Mouse (Mus musculus): ENCODE data around the gene 3110021N24Rik.

The 3110021N24Rik gene

DNA sequence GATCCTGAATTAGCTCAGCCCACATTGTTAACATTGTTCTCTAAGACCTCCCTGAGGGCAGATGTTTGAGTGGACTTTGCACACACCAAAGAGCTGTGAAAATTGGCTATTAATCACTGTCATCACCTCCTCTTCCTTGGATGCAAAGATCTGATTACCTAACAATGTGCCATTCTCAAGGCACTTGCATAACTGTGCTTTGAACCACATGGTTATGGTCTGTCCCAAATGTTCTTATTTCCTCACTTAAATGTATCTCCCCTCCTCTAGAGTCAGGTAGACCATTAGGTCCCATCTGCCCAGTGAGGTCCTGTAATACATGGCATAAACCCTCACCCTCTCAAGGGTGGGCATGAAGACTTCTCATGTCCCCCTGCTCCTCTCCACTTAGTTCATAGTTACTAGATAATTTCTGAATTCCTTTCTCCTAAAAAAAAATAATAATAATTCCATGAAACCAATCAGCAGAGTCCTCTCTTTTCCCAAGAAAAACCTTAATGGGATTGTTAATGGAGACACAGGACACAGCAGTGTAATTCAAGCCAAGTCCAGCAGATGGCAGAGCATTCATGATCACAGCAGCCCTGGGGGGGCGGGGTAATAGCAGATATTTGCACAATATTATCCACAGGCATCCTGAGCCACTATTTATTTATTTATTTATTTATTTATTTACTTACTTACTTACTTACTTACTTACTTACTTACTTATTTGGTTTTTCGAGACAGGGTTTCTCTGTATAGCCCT, 78.8 kb downstream of the 3110021N24Rik start:
- DNase-seq = peak; percentile 80

DNA sequence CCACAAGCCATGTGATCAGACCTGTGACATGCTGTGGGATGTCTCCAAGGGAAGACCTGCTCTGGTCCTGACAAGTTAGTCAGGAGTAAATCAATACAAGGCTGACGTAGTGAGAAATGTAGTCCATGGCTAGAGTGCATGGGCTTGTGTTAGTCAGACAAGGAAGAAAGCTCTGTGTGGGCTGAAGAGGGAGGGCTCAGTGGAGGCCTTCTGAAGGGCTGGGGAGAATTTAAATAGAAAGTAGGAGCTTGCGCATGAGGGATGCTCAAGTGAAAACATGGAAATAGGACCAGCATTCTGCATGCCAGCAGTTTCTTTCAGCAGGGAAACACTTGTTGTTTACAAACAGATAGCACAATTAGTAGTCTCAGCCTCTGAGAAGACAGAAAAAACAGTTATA, 84.1 kb downstream of the 3110021N24Rik start:
- DNase-seq = no peak

DNA sequence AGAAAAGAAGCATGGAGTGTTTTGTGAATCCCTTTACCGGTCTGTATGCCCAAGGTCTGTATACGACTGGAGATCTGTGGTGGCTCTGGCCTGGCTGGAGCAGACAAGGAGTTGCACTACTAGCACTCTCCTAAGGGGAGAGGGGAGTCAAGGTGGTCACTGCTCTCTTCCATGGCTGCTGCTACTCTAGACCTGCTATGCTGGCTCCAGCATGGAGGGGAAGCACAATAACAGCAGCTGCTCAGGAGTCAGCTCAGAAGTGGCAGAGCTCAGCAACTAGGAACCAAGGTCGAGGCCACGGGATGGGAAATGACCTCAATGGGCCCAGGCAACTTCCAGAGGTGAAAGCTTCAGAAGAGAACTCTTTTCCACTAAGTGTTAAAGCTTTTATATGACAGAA, 91.7 kb downstream of the 3110021N24Rik start:
- no peak for DNase-seq

DNA sequence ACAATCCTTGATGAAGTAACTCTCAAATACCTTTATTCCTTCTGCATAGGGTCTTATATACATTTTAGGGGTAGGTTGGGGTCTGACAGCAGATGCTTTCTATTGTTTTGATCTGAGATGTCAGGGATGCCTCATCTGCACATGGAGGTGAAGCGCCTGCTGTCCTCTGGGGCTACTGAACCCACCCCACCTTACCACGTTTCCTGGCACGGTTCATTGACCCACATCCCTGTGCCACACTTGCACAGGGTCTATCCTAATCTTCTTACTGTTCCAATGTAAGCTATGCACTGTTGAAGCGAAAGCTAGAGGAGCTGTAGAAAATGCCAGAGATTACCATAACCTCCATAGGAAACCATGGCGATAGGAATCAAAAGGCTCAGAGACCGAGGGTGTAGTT, 92.1 kb downstream of the 3110021N24Rik start:
- no peak for DNase-seq

DNA sequence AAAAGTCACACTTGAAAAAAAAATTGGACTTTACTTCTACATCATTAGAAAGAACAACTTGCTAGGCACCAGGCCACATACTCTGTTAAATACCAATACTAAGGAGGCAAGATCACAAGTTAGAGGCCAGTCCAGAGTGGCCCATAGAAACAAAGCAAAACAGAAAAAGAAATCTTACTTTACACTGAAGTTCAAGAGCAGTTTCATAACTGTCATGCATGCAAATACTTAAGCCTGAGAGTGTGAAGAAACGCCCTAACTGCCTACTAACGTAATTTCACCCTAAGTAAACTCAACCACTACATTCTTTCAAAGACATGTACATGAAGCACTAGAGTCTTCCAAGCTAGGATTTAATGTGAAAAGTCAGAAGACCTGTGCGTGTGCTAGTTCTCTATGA, 106.2 kb downstream of the 3110021N24Rik start:
- no peak for DNase-seq

DNA sequence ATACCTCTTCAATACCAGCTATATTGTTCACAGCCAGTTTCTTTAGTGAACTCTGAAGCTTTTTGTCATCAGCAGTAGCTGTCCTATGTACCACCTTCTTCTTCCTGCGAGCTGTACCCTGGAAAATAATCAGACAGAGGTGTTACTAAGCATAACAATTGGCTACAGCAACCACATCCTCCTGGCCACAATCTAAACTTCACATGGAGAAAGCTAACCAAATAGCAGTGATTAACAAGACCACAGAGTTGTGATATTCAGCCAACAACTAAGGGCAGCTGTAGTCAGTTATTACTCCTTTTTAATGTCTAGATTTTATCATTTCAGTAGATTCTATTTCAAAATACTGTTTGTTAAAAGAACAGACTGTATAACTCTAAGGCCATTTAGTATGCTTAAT, 106.6 kb downstream of the 3110021N24Rik start:
- no peak for DNase-seq

DNA sequence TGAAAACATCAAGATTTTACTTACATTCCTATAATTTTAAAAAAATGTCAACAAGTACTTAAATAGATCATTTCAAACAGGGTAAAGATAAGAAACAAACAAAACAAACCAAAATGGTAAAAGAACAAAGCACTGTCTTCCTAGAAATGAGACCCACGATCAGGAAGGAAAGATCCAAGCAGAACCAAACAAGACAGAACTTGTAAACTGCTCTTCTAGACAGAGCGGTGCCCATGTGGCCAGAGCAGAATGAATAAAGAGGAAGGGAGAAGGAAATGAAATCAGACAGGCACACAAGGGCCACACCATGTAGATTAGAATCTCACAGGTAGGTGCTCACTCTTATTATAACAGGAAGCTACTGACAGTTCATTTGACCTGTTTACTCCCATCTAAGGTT, 107.2 kb downstream of the 3110021N24Rik start:
- no peak for DNase-seq

DNA sequence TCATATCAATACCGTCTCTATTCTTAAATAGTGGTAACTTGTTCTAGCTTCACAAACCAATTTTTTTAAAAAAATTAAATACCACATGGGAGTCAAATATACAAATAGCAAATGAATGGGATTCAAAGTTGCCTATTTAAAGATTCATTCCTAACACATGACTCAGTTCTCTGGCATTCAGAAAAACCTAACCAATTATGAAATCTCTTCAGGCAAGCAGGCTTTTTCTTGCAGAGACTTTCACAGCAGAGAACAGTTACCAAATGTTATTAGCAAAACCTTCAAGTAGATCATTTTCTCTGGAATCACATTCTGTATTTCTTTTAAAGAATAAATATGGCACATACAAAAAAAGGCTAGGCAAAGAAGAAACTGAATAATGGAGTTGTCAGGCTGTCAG, 111.2 kb downstream of the 3110021N24Rik start:
- DNase-seq = no peak

Measured in cerebellum, adult 18-20 months (tissue).